Mouse (Mus musculus) MEL (cell line): ENCODE results near the gene Tspan33. TPM values are rescaled to one million over a fixed set of nuclear protein-coding genes. Genes with fewer than 3 reads are reported as not detected.

Source experiments
- DNase-seq: peaks from one replicate; pipeline ENCODE4 v3.0.0; 2011; ENCODE audit warnings: low read depth, low spot score
- H3K27ac ChIP-seq: 2 replicates; pipeline ENCODE4 v1.5.1; 2012; ENCODE audit warnings: low read depth, mild to moderate bottlenecking, control low read depth, low read length, moderate library complexity; ENCODE audit not compliant: control insufficient read depth
- H3K27me3 ChIP-seq, 2 experiments: fragments of 150-350 bp in 1 of 2; sonication (generic) in 1 of 2; 2 replicates each; pipeline ENCODE4 v1.6.1; 2012; ENCODE audit warnings: low read length in 2 of 2, mild to moderate bottlenecking in 2 of 2, improper control_type of control experiment in 1 of 2, moderate library complexity in 1 of 2; ENCODE audit not compliant: insufficient read depth in 2 of 2, control insufficient read depth in 1 of 2
- H3K36me3 ChIP-seq, 2 experiments: 2 replicates each; pipeline ENCODE4 v1.6.1; 2012 to 2014; ENCODE audit warnings: low read length in 2 of 2, improper control_type of control experiment in 1 of 2, inconsistent platforms in 1 of 2, mild to moderate bottlenecking in 1 of 2; ENCODE audit not compliant: insufficient read depth in 2 of 2, control insufficient read depth in 1 of 2
- H3K4me1 ChIP-seq, 2 experiments: fragments of 150-350 bp in 1 of 2; sonication (generic) in 1 of 2; 2 replicates each; pipeline ENCODE4 v1.6.1; 2012; ENCODE audit warnings: low read length in 2 of 2, improper control_type of control experiment in 1 of 2, mild to moderate bottlenecking in 1 of 2; ENCODE audit not compliant: insufficient read depth in 2 of 2, control insufficient read depth in 1 of 2
- H3K4me3 ChIP-seq, 2 experiments: fragments of 150-350 bp in 1 of 2; sonication (generic) in 1 of 2; 2 replicates each; pipeline ENCODE4 v1.5.1; 2012; ENCODE audit warnings: low read depth in 2 of 2, low read length in 2 of 2, mild to moderate bottlenecking in 2 of 2, moderate library complexity in 2 of 2, control low read depth in 1 of 2, improper control_type of control experiment in 1 of 2; ENCODE audit not compliant: control insufficient read depth in 1 of 2, insufficient read depth in 1 of 2
- H3K79me2 ChIP-seq: 2 replicates; pipeline ENCODE4 v1.6.1; 2012; ENCODE audit warnings: mild to moderate bottlenecking, low read length, moderate library complexity; ENCODE audit not compliant: control insufficient read depth, poor library complexity, insufficient read depth
- H3K9ac ChIP-seq: 2 replicates; pipeline ENCODE4 v1.6.1; 2012; ENCODE audit warnings: low read depth, mild to moderate bottlenecking, control low read depth, low read length, moderate library complexity; ENCODE audit not compliant: control insufficient read depth, poor library complexity, severe bottlenecking
- H3K9me3 ChIP-seq: fragments of 150-350 bp; sonication (generic); replicated peaks from 2 replicates; pipeline ENCODE4 v1.6.1; 2012; ENCODE audit warnings: mild to moderate bottlenecking, low read length, improper control_type of control experiment, moderate library complexity; ENCODE audit not compliant: insufficient read depth
- CHD1 ChIP-seq: IDR thresholded peaks from 2 replicates; pipeline ENCODE4 v1.6.1; 2012; ENCODE audit warnings: low read depth, mild to moderate bottlenecking, inconsistent platforms, low read length, improper control_type of control experiment
- E2F4 ChIP-seq: IDR thresholded peaks from 2 replicates; pipeline ENCODE4 v1.6.1; 2011; ENCODE audit warnings: low read depth, low read length, improper control_type of control experiment, borderline replicate concordance
- EP300 ChIP-seq, 2 experiments: IDR thresholded peaks; 2 replicates each; pipeline ENCODE4 v1.6.1; 2011; ENCODE audit warnings: improper control_type of control experiment in 2 of 2, low read length in 2 of 2, low read depth in 1 of 2, mild to moderate bottlenecking in 1 of 2
- ETS1 ChIP-seq: IDR thresholded peaks from 2 replicates; pipeline ENCODE4 v1.6.1; 2012; ENCODE audit warnings: low read depth, mild to moderate bottlenecking, inconsistent platforms, low read length, improper control_type of control experiment, moderate library complexity
- HCFC1 ChIP-seq: IDR thresholded peaks from 2 replicates; pipeline ENCODE4 v1.6.1; 2012; ENCODE audit warnings: low read depth, mild to moderate bottlenecking, inconsistent platforms, low read length, improper control_type of control experiment, moderate library complexity
- JUND ChIP-seq: IDR thresholded peaks from 2 replicates; pipeline ENCODE4 v1.6.1; 2011; ENCODE audit warnings: low read depth, mild to moderate bottlenecking, improper control_type of control experiment, low read length
- KAT2A ChIP-seq: conservative IDR thresholded peaks from 2 replicates; pipeline ENCODE4 v1.6.1; 2012; ENCODE audit warnings: low read depth, low read length, improper control_type of control experiment, inconsistent platforms
- MAFK ChIP-seq: IDR thresholded peaks from 2 replicates; pipeline ENCODE4 v1.6.1; 2011; ENCODE audit warnings: low read depth, mild to moderate bottlenecking, low read length, improper control_type of control experiment, borderline replicate concordance
- MAX ChIP-seq: IDR thresholded peaks from 2 replicates; pipeline ENCODE4 v1.6.1; 2011; ENCODE audit warnings: low read length, improper control_type of control experiment
- MAZ ChIP-seq: IDR thresholded peaks from 2 replicates; pipeline ENCODE4 v1.6.1; 2012; ENCODE audit warnings: low read depth, mild to moderate bottlenecking, inconsistent platforms, low read length, improper control_type of control experiment
- MEF2A ChIP-seq: IDR thresholded peaks from 2 replicates; pipeline ENCODE4 v1.6.1; 2014; ENCODE audit warnings: low read depth, mild to moderate bottlenecking, inconsistent platforms, low read length, improper control_type of control experiment; ENCODE audit not compliant: poor library complexity, insufficient replicate concordance, severe bottlenecking; ENCODE audit errors: extremely low read depth
- MXI1 ChIP-seq: IDR thresholded peaks from 2 replicates; pipeline ENCODE4 v1.6.1; 2011; ENCODE audit warnings: mild to moderate bottlenecking, low read depth, low read length, improper control_type of control experiment
- MYB ChIP-seq: IDR thresholded peaks from 2 replicates; pipeline ENCODE4 v1.6.1; 2011; ENCODE audit warnings: mild to moderate bottlenecking, low read depth, low read length, improper control_type of control experiment
- NRF1 ChIP-seq: IDR thresholded peaks from 2 replicates; pipeline ENCODE4 v1.6.1; 2014; ENCODE audit warnings: low read depth, mild to moderate bottlenecking, inconsistent platforms, low read length, improper control_type of control experiment, moderate library complexity; ENCODE audit not compliant: poor library complexity, insufficient read depth, severe bottlenecking
- POLR2A ChIP-seq, 2 experiments: IDR thresholded peaks; 2 replicates each; pipeline ENCODE4 v1.6.1; 2011 to 2012; ENCODE audit warnings: low read length in 2 of 2, mild to moderate bottlenecking in 2 of 2, control low read depth in 1 of 2, improper control_type of control experiment in 1 of 2, low read depth in 1 of 2, moderate library complexity in 1 of 2; ENCODE audit not compliant: control insufficient read depth in 1 of 2, insufficient read depth in 1 of 2, poor library complexity in 1 of 2
- POLR2AphosphoS5 ChIP-seq: IDR thresholded peaks from 2 replicates; pipeline ENCODE4 v1.6.1; 2012; ENCODE audit warnings: low read depth, borderline replicate concordance, mild to moderate bottlenecking, inconsistent platforms, low read length, moderate library complexity, mixed read lengths
- RAD21 ChIP-seq: IDR thresholded peaks from 2 replicates; pipeline ENCODE4 v1.6.1; 2011; ENCODE audit warnings: mild to moderate bottlenecking, low read depth, low read length, improper control_type of control experiment
- SMC3 ChIP-seq: IDR thresholded peaks from 2 replicates; pipeline ENCODE4 v1.6.1; 2011; ENCODE audit warnings: low read depth, low read length, improper control_type of control experiment
- TBP ChIP-seq: IDR thresholded peaks from 2 replicates; pipeline ENCODE4 v1.8.0; 2011; ENCODE audit warnings: low read depth, low read length, improper control_type of control experiment
- TCF12 ChIP-seq: IDR thresholded peaks from 2 replicates; pipeline ENCODE4 v1.6.1; 2014; ENCODE audit warnings: low read depth, mild to moderate bottlenecking, inconsistent platforms, low read length, improper control_type of control experiment, moderate library complexity
- ZC3H11A ChIP-seq: IDR thresholded peaks from 2 replicates; pipeline ENCODE4 v1.6.1; 2012; ENCODE audit warnings: low read depth, mild to moderate bottlenecking, inconsistent platforms, low read length, improper control_type of control experiment
- ZKSCAN1 ChIP-seq: IDR thresholded peaks from 2 replicates; pipeline ENCODE4 v1.6.1; 2012; ENCODE audit warnings: low read depth, mild to moderate bottlenecking, inconsistent platforms, low read length, improper control_type of control experiment, moderate library complexity
- ZMIZ1 ChIP-seq: IDR thresholded peaks from 2 replicates; pipeline ENCODE4 v1.6.1; 2012; ENCODE audit warnings: low read depth, mild to moderate bottlenecking, inconsistent platforms, low read length, improper control_type of control experiment, moderate library complexity
- polyA plus RNA-seq, 2 experiments: library from polyadenylated mRNA; stranded (reverse) in 1 of 2; unstranded in 1 of 2; fragments of >175 nt in 1 of 2; fragments of >200 nt in 1 of 2; gene quantifications; 2 replicates each; pipeline versions ENCODE4 v1.2.1 to v1.2.4; 2012; ENCODE audit warnings: low replicate concordance in 2 of 2, low read depth in 1 of 2; ENCODE audit not compliant: insufficient read length in 2 of 2, insufficient read depth in 1 of 2, missing spikeins in 1 of 2
- total RNA-seq: library from RNA; depleted of rRNA; stranded (reverse); fragments of 300-350 nt; gene quantifications from 2 replicates; pipeline ENCODE4 v1.2.3, GENCODE M21; 2012

Tspan33 gene
- total and polyA plus RNA-seq, 3 experiments: 41.7 to 64.5 TPM; not detected in 1

DNA sequence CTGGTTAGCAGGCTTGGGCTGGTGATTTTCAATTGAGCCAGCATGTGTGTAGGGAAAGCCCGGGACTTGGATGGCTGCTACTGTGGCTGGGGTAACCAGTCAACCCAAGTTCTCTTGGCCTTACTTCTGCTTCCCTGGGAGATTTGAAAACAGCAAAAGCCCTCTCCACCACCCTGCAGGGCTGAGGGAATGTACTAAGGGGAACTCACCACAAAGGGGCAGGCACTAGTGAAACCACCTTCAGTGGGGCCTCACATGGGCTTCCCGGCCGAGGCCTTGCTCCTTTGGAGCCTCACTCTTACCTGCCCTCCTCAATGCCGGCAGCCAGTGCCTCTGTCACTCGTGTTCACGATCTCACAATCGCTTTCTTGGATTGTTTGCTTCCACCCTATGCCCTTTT is 2.0 kb downstream of the Tspan33 start:
- peaks cover 39 to 51% of the 10 kb centered on the region in 2 experiments for H3K4me1 ChIP-seq
- peaks cover 0 to 48% of the 10 kb centered on the region in 2 experiments; a peak in 2 of 4 replicates for H3K36me3 ChIP-seq
- no peaks in the 10 kb centered on the region for H3K9me3 ChIP-seq
- H3K4me3 ChIP-seq: peak overlapping the region; percentile 77 to 95
- peaks cover 6 to 10% of the 10 kb centered on the region in 2 experiments for H3K27me3 ChIP-seq
- peak overlapping the region; percentile 75 for H3K9ac ChIP-seq
- H3K79me2 ChIP-seq: peaks cover 29% of the 10 kb centered on the region
- TF ChIP-seq MYB: no peak
- TF ChIP-seq RAD21: no peak
- peak; percentile 83 for TF ChIP-seq TBP
- 0 out of 2 replicates have a peak, but pooled peaks have one; percentile 23 for TF ChIP-seq HCFC1
- peak; percentile 5; the same call in 1 of the 2 replicates for TF ChIP-seq MAX
- TF ChIP-seq MEF2A: no peak
- TF ChIP-seq ZMIZ1: no peak
- no peak for TF ChIP-seq SMC3
- no peak for TF ChIP-seq MAZ
- no peak for TF ChIP-seq ZC3H11A
- TF ChIP-seq, all 39 proteins: peak for 3
- DNase-seq: peak; percentile 75
- H3K27ac ChIP-seq: peak overlapping the region; percentile 91

- Histone ChIP-seq H3K36me3 (peaks cover 0 to 58% of the 10 kb centered on the region in 2 experiments; a peak in 2 of 4 replicates), H3K4me1 (peaks cover 43 to 61% of the 10 kb centered on the region in 2 experiments), H3K79me2 (peaks cover 29% of the 10 kb centered on the region), H3K9ac (peak overlapping the region; percentile 52), H3K27me3 (peaks cover 2 to 9% of the 10 kb centered on the region in 2 experiments; a peak in 3 of 4 replicates), H3K9me3 (no peaks in the 10 kb centered on the region), H3K27ac (peak overlapping the region; percentile 91), H3K4me3 (no peak overlapping the region)
- TF ChIP-seq JUND: no peak
- TF ChIP-seq POLR2AphosphoS5: peak; percentile 73; the same call in 1 of the 2 replicates
- no peak for DNase-seq
These were observed 3.1 kb downstream of the Tspan33 start for GRCm38 (mm10) chr6:29697139-29697538.

GRCm38 (mm10) chr6:29697548-29697947 is 3.5 kb downstream of the Tspan33 start:
- H3K36me3 ChIP-seq: peaks cover 0 to 60% of the 10 kb centered on the region in 2 experiments; a peak in 2 of 4 replicates
- DNase-seq: peak; percentile 84
- no peak for TF ChIP-seq MYB
- no peak for TF ChIP-seq POLR2A (IDR thresholded peaks at IDR 0.05; ENCODE audit: control insufficient read depth in 1 of 2, insufficient read depth in 1 of 2, low read depth in 1 of 2, low read length in 2 of 2, poor library complexity in 1 of 2)
- TF ChIP-seq NRF1: no peak
- no peak for TF ChIP-seq HCFC1
- no peak; the same call in 1 of the 2 replicates for TF ChIP-seq RAD21
- TF ChIP-seq JUND: no peak
- no peak for TF ChIP-seq ZC3H11A
- peak; percentile 60 to 88 for TF ChIP-seq EP300 (IDR thresholded peaks at IDR 0.05; ENCODE audit: low read depth in 1 of 2, low read length in 2 of 2)
- TF ChIP-seq TCF12: peak; percentile 94
- TF ChIP-seq MXI1: peak; percentile 66; the same call in 1 of the 2 replicates
- 0 out of 2 replicates have a peak, but pooled peaks have one; percentile 30 for TF ChIP-seq E2F4
- no peak for TF ChIP-seq ZKSCAN1
- no peak for TF ChIP-seq MAFK
- TF ChIP-seq ZMIZ1: no peak
- no peak for TF ChIP-seq KAT2A
- peak; percentile 92 for TF ChIP-seq MAZ
- TF ChIP-seq CHD1: no peak
- TF ChIP-seq POLR2AphosphoS5: no peak
- peak; percentile 48; the same call in 1 of the 2 replicates for TF ChIP-seq TBP
- TF ChIP-seq ETS1: peak; percentile 75

More at GRCm38 (mm10) chr6:29697548-29697947, 3.5 kb downstream of the Tspan33 start:
- Histone ChIP-seq H3K4me3 (no peak overlapping the region), H3K27ac (peak overlapping the region; percentile 91), H3K79me2 (peaks cover 29% of the 10 kb centered on the region), H3K4me1 (peaks cover 43 to 64% of the 10 kb centered on the region in 2 experiments), H3K9me3 (no peaks in the 10 kb centered on the region), H3K27me3 (peaks cover 2 to 7% of the 10 kb centered on the region in 2 experiments; a peak in 3 of 4 replicates), H3K9ac (peak overlapping the region; percentile 20; the same call in 1 of the 2 replicates)
